Mouse (Mus musculus) midbrain, embryonic 16.5 days (tissue): ENCODE results near the gene Plekha6. TPM values are rescaled to one million over a fixed set of nuclear protein-coding genes. Genes with fewer than 3 reads are reported as not detected.

ENCODE experiments used
- ATAC-seq: fragments of 200-750 bp; cut with Nextera tagmentation; 2 replicates; pipeline ENCODE4 v1.8.0; 2017; ENCODE audit warnings: moderate TSS enrichment
- H3K27ac ChIP-seq: fragments of 300-500 bp; sonication (generic); 2 replicates; pipeline ENCODE4 v1.5.1; 2014; ENCODE audit warnings: mild to moderate bottlenecking, low read length, mixed read lengths
- H3K27me3 ChIP-seq: fragments of 300-500 bp; sonication (generic); 2 replicates; pipeline ENCODE4 v1.6.1; 2014; ENCODE audit warnings: low read depth, low read length, mixed read lengths; ENCODE audit not compliant: control insufficient read depth, insufficient read depth
- H3K36me3 ChIP-seq: fragments of 300-500 bp; sonication (generic); 2 replicates; pipeline ENCODE4 v1.6.1; 2014; ENCODE audit warnings: mild to moderate bottlenecking, low read length, moderate library complexity, mixed read lengths; ENCODE audit not compliant: control insufficient read depth, insufficient read depth
- H3K4me1 ChIP-seq: fragments of 300-500 bp; sonication (generic); 2 replicates; pipeline ENCODE4 v1.6.1; 2014; ENCODE audit warnings: mild to moderate bottlenecking, low read length, mixed read lengths; ENCODE audit not compliant: control insufficient read depth, insufficient read depth
- H3K4me2 ChIP-seq: fragments of 300-500 bp; sonication (generic); 2 replicates; pipeline ENCODE4 v1.6.1; 2014; ENCODE audit warnings: mild to moderate bottlenecking, low read length, mixed read lengths
- H3K4me3 ChIP-seq: fragments of 300-500 bp; sonication (generic); 2 replicates; pipeline ENCODE4 v1.5.1; 2014; ENCODE audit warnings: low read depth, mild to moderate bottlenecking, low read length, moderate library complexity, mixed read lengths
- H3K9ac ChIP-seq: fragments of 300-500 bp; sonication (generic); 2 replicates; pipeline ENCODE4 v1.6.1; 2014; ENCODE audit warnings: low read depth, low read length, mixed read lengths
- H3K9me3 ChIP-seq: fragments of 300-500 bp; sonication (generic); replicated peaks from 2 replicates; pipeline ENCODE4 v1.6.1; 2014; ENCODE audit warnings: mild to moderate bottlenecking, low read length, mixed read lengths; ENCODE audit not compliant: control insufficient read depth, poor library complexity, severe bottlenecking
- WGBS: fragments of 180-500 bp; shearing (Covaris S2); extraction: QIAGEN DNeasy Blood & Tissue Kit; methylation state at CpG from one replicate; pipeline ENCODE4 v1.1.7; 2014; 5-methylcytosine and 5-hydroxymethylcytosine counted together
- polyA plus RNA-seq: library from polyadenylated mRNA; unstranded; fragments of >200 nt; fragmentation: Nextera tagmentation; extraction: Ambion mirVana; gene quantifications from 2 replicates; pipeline ENCODE4 v1.2.1, GENCODE M21; 2015

The Plekha6 gene
- polyA plus RNA-seq, 1 experiment from 2014 or later = 17.3 TPM

GRCm38 (mm10) chr1:133225137-133225536 lies 61.1 kb downstream of the Plekha6 start:
- WGBS = 68% methylated on average over 3 of the region's 3 CpGs
- Histone ChIP-seq H3K9ac (no peak overlapping the region), H3K4me3 (no peak overlapping the region), H3K4me1 (peaks cover 30% of the 10 kb centered on the region), H3K4me2 (no peak overlapping the region), H3K27ac (no peak overlapping the region), H3K9me3 (no peaks in the 10 kb centered on the region), H3K36me3 (no peaks in the 10 kb centered on the region), H3K27me3 (no peaks in the 10 kb centered on the region)
- no peak for ATAC-seq

GRCm38 (mm10) chr1:133225561-133225960 lies 61.6 kb downstream of the Plekha6 start:
- Histone ChIP-seq H3K9ac (no peak overlapping the region), H3K27ac (no peak overlapping the region), H3K4me2 (no peak overlapping the region), H3K4me3 (no peak overlapping the region), H3K9me3 (no peaks in the 10 kb centered on the region), H3K27me3 (no peaks in the 10 kb centered on the region), H3K36me3 (no peaks in the 10 kb centered on the region), H3K4me1 (peaks cover 30% of the 10 kb centered on the region)
- ATAC-seq = no peak
- 86% methylated on average over 2 of the region's 2 CpGs for WGBS

GRCm38 (mm10) chr1:133225963-133226660 lies 62.1 kb downstream of the Plekha6 start:
- Histone ChIP-seq H3K27ac (peak overlapping the region; percentile 6; the same call in 1 of the 2 replicates), H3K4me2 (no peak overlapping the region), H3K9ac (no peak overlapping the region), H3K4me3 (no peak overlapping the region), H3K9me3 (no peaks in the 10 kb centered on the region), H3K27me3 (no peaks in the 10 kb centered on the region), H3K4me1 (peaks cover 30% of the 10 kb centered on the region), H3K36me3 (no peaks in the 10 kb centered on the region)
- ATAC-seq = 0 out of 2 replicates have a peak, but pooled peaks have one; percentile 50
- 26% methylated on average over 9 of the region's 9 CpGs for WGBS

GRCm38 (mm10) chr1:133226928-133227327 lies 62.9 kb downstream of the Plekha6 start:
- Histone ChIP-seq H3K27ac (peak overlapping the region; percentile 6; the same call in 1 of the 2 replicates), H3K4me3 (no peak overlapping the region), H3K9me3 (no peaks in the 10 kb centered on the region), H3K27me3 (no peaks in the 10 kb centered on the region), H3K36me3 (no peaks in the 10 kb centered on the region), H3K4me1 (peaks cover 30% of the 10 kb centered on the region), H3K9ac (0 out of 2 replicates have a peak overlapping the region, but pooled peaks have one; percentile 1), H3K4me2 (0 out of 2 replicates have a peak overlapping the region, but pooled peaks have one; percentile 2)
- 13% methylated on average over 9 of the region's 9 CpGs for WGBS
- peak; percentile 56 for ATAC-seq

GRCm38 (mm10) chr1:133227378-133227777 lies 63.4 kb downstream of the Plekha6 start:
- Histone ChIP-seq H3K36me3 (no peaks in the 10 kb centered on the region), H3K27me3 (no peaks in the 10 kb centered on the region), H3K4me1 (peaks cover 30% of the 10 kb centered on the region), H3K4me2 (no peak overlapping the region), H3K9me3 (no peaks in the 10 kb centered on the region), H3K27ac (0 out of 2 replicates have a peak overlapping the region, but pooled peaks have one; percentile 6), H3K9ac (no peak overlapping the region), H3K4me3 (no peak overlapping the region)
- ATAC-seq = no peak
- WGBS = 21% methylated on average over 2 of the region's 2 CpGs

GRCm38 (mm10) chr1:133228809-133229487 lies 64.9 kb downstream of the Plekha6 start:
- Histone ChIP-seq H3K4me1 (peaks cover 25% of the 10 kb centered on the region), H3K9me3 (no peaks in the 10 kb centered on the region), H3K36me3 (no peaks in the 10 kb centered on the region), H3K4me3 (no peak overlapping the region), H3K4me2 (no peak overlapping the region), H3K27me3 (no peaks in the 10 kb centered on the region), H3K9ac (no peak overlapping the region), H3K27ac (no peak overlapping the region)
- ATAC-seq = no peak
- WGBS = 52% methylated on average over 9 of the region's 9 CpGs

- Histone ChIP-seq H3K9ac (no peak overlapping the region), H3K9me3 (no peaks in the 10 kb centered on the region), H3K4me3 (no peak overlapping the region), H3K4me2 (no peak overlapping the region), H3K27ac (no peak overlapping the region), H3K4me1 (peaks cover 20% of the 10 kb centered on the region), H3K27me3 (no peaks in the 10 kb centered on the region), H3K36me3 (no peaks in the 10 kb centered on the region)
- ATAC-seq = no peak
- WGBS = 93% methylated on average over 7 of the region's 7 CpGs
Measured at GRCm38 (mm10) chr1:133231523-133232193, 67.6 kb downstream of the Plekha6 start.

GRCm38 (mm10) chr1:133235909-133236308 lies 71.9 kb downstream of the Plekha6 start:
- Histone ChIP-seq H3K9ac (no peak overlapping the region), H3K4me2 (no peak overlapping the region), H3K9me3 (no peaks in the 10 kb centered on the region), H3K27ac (no peak overlapping the region), H3K4me1 (peaks cover 15% of the 10 kb centered on the region; the same call in 1 of the 2 replicates), H3K4me3 (no peak overlapping the region), H3K27me3 (no peaks in the 10 kb centered on the region), H3K36me3 (no peaks in the 10 kb centered on the region)
- ATAC-seq = no peak
- WGBS = 37% methylated on average over 5 of the region's 5 CpGs
